Mouse (Mus musculus): ENCODE data around the gene Pcgf5.
"Not testable (repeated sequence)": the region's sequence is repeated elsewhere in the genome, so short reads cannot be mapped to it uniquely, and the experiment has no call there.

The Pcgf5 gene

GRCm38 (mm10) chr19:36451731-36452130, 103.6 kb downstream of the Pcgf5 start:
- CTCF ChIA-PET = no interaction called here
- POLR2A ChIA-PET = no interaction called here

GRCm38 (mm10) chr19:36452210-36452609, 104.1 kb downstream of the Pcgf5 start:
- CTCF ChIA-PET = not testable (repeated sequence)
- POLR2A ChIA-PET = interaction anchor here in 1 of 4 experiments (0.6 kb wide), 1 partner anchor 263 kb away, joined by 3 read pairs; no protein-coding TSS in a partner anchor

- POLR2A ChIA-PET = interaction anchor here in 2 of 4 experiments (0.7 kb wide), 3 partner anchors 13 to 369 kb away, joined by 3 read pairs; no protein-coding TSS in a partner anchor
- CTCF ChIA-PET = no interaction called here
These were observed 105.3 kb downstream of the Pcgf5 start for GRCm38 (mm10) chr19:36453451-36453850.

- POLR2A ChIA-PET = interaction anchor here in 2 of 4 experiments (0.8 to 1.6 kb wide), 4 partner anchors 27 to 269 kb away, joined by 3 to 7 read pairs (median 4); partner anchors contain the start of gene Ppp1r3c (in 1 of the 2)
- CTCF ChIA-PET = interaction anchor here (0.6 to 2.0 kb wide), 26 partner anchors 8 to 781 kb away, joined by 3 to 18 read pairs (median 4); partner anchors contain the start of genes Ppp1r3c (in 2 of the 4) and Rpp30 (in 1 of the 4)
These were observed 122.0 kb downstream of the Pcgf5 start for GRCm38 (mm10) chr19:36470106-36470505.

DNA sequence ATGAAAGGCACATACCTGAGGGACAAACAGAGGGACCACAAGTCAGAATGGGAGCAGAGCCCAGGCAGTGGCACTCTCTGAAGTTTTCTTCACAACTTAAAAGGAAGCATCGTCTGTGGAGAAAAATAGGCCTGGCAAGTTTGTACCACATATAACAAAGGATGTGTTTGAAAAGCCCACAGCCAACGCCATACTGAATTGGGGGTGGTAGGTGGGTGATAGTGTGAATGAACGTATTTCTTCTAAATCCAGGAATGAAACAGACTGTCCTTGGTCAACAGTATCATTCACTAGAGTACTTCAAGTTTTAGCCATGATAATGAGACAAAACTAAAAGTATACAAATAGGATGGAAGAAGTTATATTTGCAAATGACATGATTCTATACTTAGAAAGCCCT, 123.2 kb downstream of the Pcgf5 start:
- CTCF ChIA-PET = interaction anchor here in 2 of 4 experiments (1.0 to 2.0 kb wide), 3 partner anchors 21 to 439 kb away, joined by 3 to 4 read pairs (median 3); no protein-coding TSS in a partner anchor
- POLR2A ChIA-PET = no interaction called here

DNA sequence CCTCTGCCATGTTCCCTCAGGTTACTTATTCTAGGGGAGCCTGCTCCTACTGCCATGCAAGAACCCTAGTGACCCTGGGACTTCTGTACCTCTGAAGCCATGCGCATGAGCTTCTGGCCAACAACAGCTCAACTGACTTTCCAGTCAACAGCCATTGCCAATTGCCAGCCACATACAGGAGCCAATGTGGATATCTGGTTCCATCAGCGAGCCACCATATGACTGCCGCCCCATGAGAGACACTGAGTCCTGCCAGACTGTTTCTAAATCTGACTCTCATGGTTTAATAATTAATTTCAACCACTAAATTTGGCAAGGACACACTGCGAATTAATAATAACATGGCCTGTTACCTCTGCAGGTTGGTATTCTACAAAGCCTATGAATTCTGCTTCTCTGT, 128.5 kb downstream of the Pcgf5 start:
- CTCF ChIA-PET = no interaction called here

DNA sequence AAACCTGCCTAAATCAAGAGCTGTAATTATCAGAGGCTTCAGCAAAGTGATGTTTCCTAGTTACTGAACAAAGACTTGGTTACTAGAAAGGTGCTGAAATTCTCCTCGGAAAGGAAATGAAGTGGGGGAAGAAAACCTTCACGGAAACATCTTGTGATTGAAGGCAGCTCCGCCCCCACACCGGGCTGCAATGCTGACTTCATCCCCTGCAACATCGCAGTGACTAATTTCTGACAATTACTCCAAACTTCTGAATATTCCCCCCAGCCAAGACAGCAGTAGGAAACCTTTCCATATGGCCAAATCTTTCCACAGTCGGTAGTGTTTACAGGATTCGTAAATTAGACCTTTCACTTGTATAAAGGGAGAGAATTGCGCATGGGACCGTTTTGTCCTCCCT, 129.0 kb downstream of the Pcgf5 start:
- ChIA-PET POLR2A (interaction anchor here in 2 of 4 experiments (1.1 to 1.7 kb wide), 2 partner anchors 259 to 260 kb away, joined by 4 to 8 read pairs; partner anchors contain the start of gene Ppp1r3c (in 2 of the 2)), CTCF (no interaction called here)

More for the DNA sequence above, 128.5 kb downstream of the Pcgf5 start:
- POLR2A ChIA-PET = interaction anchor here in 2 of 4 experiments (1.1 to 1.7 kb wide), 2 partner anchors 260 to 269 kb away, joined by 3 to 8 read pairs; partner anchors contain the start of gene Ppp1r3c (in 1 of the 2)

DNA sequence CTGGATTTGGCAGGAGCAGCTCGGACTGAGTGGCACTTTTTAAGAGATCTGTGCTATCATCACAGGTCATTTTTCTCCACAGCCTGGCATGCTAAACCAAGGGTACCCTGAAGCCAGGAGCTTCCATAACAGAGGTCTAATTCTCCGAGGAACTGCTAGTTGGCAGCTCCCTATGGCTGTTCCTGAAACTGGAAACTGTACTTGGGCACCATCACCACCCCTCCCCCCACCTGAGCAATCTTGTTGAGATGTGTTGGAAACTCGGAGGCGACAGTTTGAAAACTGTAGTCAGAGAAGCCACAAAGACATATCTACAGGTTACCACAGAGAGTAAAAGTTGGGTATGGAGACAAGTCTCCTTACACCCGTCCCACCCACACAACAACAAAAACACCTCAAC, 129.6 kb downstream of the Pcgf5 start:
- CTCF ChIA-PET = no interaction called here
- POLR2A ChIA-PET = interaction anchor here in 2 of 4 experiments (1.1 to 1.7 kb wide), 2 partner anchors 259 kb away, joined by 4 to 8 read pairs; partner anchors contain the start of gene Ppp1r3c (in 2 of the 2)

DNA sequence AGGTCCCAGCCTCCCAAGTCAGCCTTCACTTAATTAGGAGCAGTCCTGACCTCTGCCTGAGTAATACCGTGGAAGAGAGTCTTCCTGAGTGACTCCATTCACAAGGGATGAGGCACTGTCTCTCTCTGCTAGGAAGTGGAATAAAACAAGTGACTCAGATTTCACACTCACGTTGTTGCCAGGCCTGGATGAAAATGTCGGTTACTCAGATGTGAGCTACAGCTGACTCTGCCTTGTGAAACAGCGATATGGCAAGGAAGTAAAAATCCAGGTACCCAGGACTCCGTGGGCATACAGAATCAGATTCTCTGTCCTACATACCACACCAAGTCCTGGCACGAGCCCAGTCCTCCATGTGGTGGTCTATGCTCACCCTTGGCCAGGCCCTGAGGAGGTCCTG, 142.8 kb downstream of the Pcgf5 start:
- ChIA-PET CTCF (no interaction called here), POLR2A (interaction anchor here in 1 of 4 experiments (2.1 kb wide), 1 partner anchor 8 kb away, joined by 5 read pairs; no protein-coding TSS in a partner anchor)

DNA sequence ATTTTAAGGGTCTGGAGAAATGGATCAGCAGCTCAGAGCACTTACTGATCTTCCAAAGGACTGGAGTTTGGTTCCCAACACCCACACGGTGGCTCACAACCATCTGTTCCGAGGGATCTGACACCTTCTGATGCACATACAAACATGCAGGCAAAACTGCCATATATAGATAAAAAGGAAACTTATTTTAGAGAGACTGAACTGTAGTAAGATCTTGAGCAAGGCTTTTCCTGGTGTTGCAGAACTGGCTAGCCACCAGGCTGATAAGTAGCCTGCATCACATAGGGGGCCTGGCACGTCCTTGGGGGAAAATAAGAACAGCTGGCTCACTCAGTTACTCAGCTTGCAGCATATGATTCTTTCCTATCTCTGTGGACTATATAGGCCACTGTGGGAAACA, 147.4 kb downstream of the Pcgf5 start:
- CTCF ChIA-PET = no interaction called here

GRCm38 (mm10) chr19:36496532-36496931, 148.4 kb downstream of the Pcgf5 start:
- ChIA-PET CTCF (interaction anchor here in 1 of 4 experiments (0.6 kb wide), 1 partner anchor 1933 kb away, joined by 10 read pairs; no protein-coding TSS in a partner anchor), POLR2A (interaction anchor here in 2 of 4 experiments (1.4 to 1.8 kb wide), 2 partner anchors 27 to 240 kb away, joined by 4 to 5 read pairs; partner anchors contain the start of gene Ppp1r3c (in 1 of the 2))

More for the DNA sequence above, 147.4 kb downstream of the Pcgf5 start:
- POLR2A ChIA-PET = no interaction called here

- CTCF ChIA-PET = no interaction called here
- POLR2A ChIA-PET = interaction anchor here in 2 of 4 experiments (0.6 to 1.8 kb wide), 6 partner anchors 16 to 655 kb away, joined by 3 to 5 read pairs (median 3); partner anchors contain the start of genes Ppp1r3c (in 1 of the 2) and Rpp30 (in 1 of the 2)
These were observed 149.0 kb downstream of the Pcgf5 start for GRCm38 (mm10) chr19:36497067-36497466.

DNA sequence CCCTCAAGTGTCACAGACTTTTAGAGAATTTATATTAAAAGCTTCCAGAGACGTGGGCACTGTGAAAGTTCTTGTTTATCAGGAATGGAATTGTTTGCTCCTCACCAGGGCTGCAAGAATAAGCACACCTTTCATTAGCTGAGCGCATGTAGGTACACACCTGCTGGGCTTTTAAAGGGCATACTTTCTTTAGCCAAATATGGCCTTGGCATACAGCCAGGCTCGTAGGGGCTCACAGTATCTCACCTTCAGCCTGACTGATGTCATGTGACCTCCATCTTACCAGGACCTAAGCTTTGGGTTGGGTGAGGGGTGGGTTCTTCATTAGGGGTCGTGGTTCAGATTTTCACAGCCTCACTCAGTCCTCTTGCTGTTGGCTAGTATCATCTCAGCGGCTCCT, 149.6 kb downstream of the Pcgf5 start:
- ChIA-PET POLR2A (interaction anchor here in 2 of 4 experiments (0.6 to 1.8 kb wide), 8 partner anchors 9 to 414 kb away, joined by 3 to 5 read pairs (median 3); partner anchors contain the start of genes Ppp1r3c (in 1 of the 2) and Rpp30 (in 1 of the 2)), CTCF (interaction anchor here in 1 of 4 experiments (0.6 to 0.9 kb wide), 2 partner anchors 239 to 242 kb away, joined by 4 read pairs; partner anchors contain the start of gene Ppp1r3c)

- CTCF ChIA-PET = no interaction called here
- POLR2A ChIA-PET = no interaction called here
These were observed 156.6 kb downstream of the Pcgf5 start for GRCm38 (mm10) chr19:36504716-36505115.

Data from embryonic stem cell, embryonic (primary cell).